ENCODE assay signal across 8 mouse cellular contexts in the genomic region with DNA sequence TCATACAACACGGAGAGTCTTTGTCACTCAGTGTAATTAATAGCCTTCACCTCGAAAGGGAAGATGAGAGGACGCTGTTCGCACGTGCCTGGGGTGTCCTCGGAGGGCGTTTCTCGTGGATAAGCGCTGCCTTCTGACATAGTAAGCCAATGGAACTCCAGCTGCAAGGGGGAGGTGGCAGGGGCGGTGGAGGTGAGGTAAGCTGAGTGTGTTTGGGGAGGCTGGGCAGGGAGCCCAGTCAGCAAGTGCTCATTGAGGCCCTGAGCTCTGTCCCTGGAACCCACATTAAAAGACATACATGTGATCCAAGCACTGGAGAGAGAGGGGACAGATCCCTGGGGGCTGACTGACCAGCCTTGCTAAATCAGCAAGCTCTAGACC.
DNase-seq lines count a peak whose midpoint lies in the region; ATAC-seq and TF ChIP-seq lines count a peak whose summit lies in the region.

No protein-coding gene starts in this region.

- H3K4me3 ChIP-seq in intestine, embryonic 15.5 days (replicated peaks): no peak overlapping the region
- no peak overlapping the region for H3K4me3 ChIP-seq in intestine, postnatal 0 days (ENCODE audit: low read depth, low read length)
- no peak overlapping the region for H3K4me3 ChIP-seq in embryonic fibroblast, embryonic 13.5 days (ENCODE audit: insufficient read depth, low read length)

- WGBS in intestine, embryonic 15.5 days: 72% methylated on average over 10 of the region's 10 CpGs
- 56% methylated on average over 10 of the region's 10 CpGs for WGBS in intestine, postnatal 0 days

- H3K27me3 ChIP-seq in intestine, embryonic 15.5 days (replicated peaks): no peaks in the 10 kb centered on the region
- H3K27me3 ChIP-seq in intestine, postnatal 0 days (replicated peaks; ENCODE audit: control insufficient read depth, insufficient read depth, low read length): no peaks in the 10 kb centered on the region

- no peak overlapping the region for H3K9ac ChIP-seq in intestine, embryonic 15.5 days
- H3K9ac ChIP-seq in intestine, postnatal 0 days (ENCODE audit: low read depth, low read length): no peak overlapping the region

- no peak for ATAC-seq in intestine, embryonic 15.5 days
- no peak for ATAC-seq in intestine, postnatal 0 days

- H3K36me3 ChIP-seq in intestine, embryonic 15.5 days: no peaks in the 10 kb centered on the region
- H3K36me3 ChIP-seq in intestine, postnatal 0 days (ENCODE audit: control insufficient read depth, insufficient read depth): no peaks in the 10 kb centered on the region

- TF ChIP-seq CTCF in intestine, postnatal 0 days (IDR thresholded peaks at IDR 0.05; ENCODE audit: low read depth): no peak
- TF ChIP-seq CTCF in embryonic fibroblast, embryonic 13.5 days (IDR thresholded peaks at IDR 0.05; ENCODE audit: borderline replicate concordance, insufficient read depth, low read length): no peak

- peak; percentile 20 to 28 for DNase-seq in cerebellum, postnatal 10 days
- DNase-seq in cerebellum, adult 18-20 months: no peak
- DNase-seq in lung, postnatal 10 days: peak; percentile 29
- no peak for DNase-seq in layer of hippocampus, postnatal 14 days (ENCODE audit: low spot score in 2 of 2)
- DNase-seq in adrenal gland, postnatal 10 days: no peak

- no peak overlapping the region for H3K4me2 ChIP-seq in intestine, embryonic 15.5 days (replicated peaks)
- no peak overlapping the region for H3K4me2 ChIP-seq in intestine, postnatal 0 days (replicated peaks; ENCODE audit: low read depth)

- no peaks in the 10 kb centered on the region for H3K9me3 ChIP-seq in intestine, embryonic 15.5 days
- H3K9me3 ChIP-seq in intestine, postnatal 0 days (ENCODE audit: control insufficient read depth): no peaks in the 10 kb centered on the region

- peaks cover 14% of the 10 kb centered on the region; the same call in 1 of the 2 replicates for H3K4me1 ChIP-seq in intestine, embryonic 15.5 days (replicated peaks)
- H3K4me1 ChIP-seq in intestine, postnatal 0 days (replicated peaks; ENCODE audit: control insufficient read depth, insufficient read depth, low read length): peaks cover 10% of the 10 kb centered on the region; the same call in 1 of the 2 replicates
- H3K4me1 ChIP-seq in embryonic fibroblast, embryonic 13.5 days (ENCODE audit: control insufficient read depth, insufficient read depth, low read length): peaks cover 14% of the 10 kb centered on the region

- H3K27ac ChIP-seq in intestine, embryonic 15.5 days: 0 out of 2 replicates have a peak overlapping the region, but pooled peaks have one; percentile 10
- H3K27ac ChIP-seq in intestine, postnatal 0 days (ENCODE audit: low read depth, low read length): no peak overlapping the region
- peak overlapping the region; percentile 36; the same call in 1 of the 2 replicates for H3K27ac ChIP-seq in embryonic fibroblast, embryonic 13.5 days (ENCODE audit: insufficient read depth, low read length)

- TF ChIP-seq POLR2A in embryonic fibroblast, embryonic 13.5 days (IDR thresholded peaks at IDR 0.05; ENCODE audit: low read depth, low read length): no peak

Comparison
In these comparisons a context has a peak if more than half of its experiments do, and no peak if none do; other contexts are left out.
1. DNase-seq: peak in cerebellum, postnatal 10 days (2 of 2) and lung, postnatal 10 days (single experiment); none in cerebellum, adult 18-20 months (0 of 2), layer of hippocampus, postnatal 14 days (0 of 2) and adrenal gland, postnatal 10 days (single experiment).